Mouse (Mus musculus) hindbrain, embryonic 14.5 days (tissue): Measurements from ENCODE around the gene Map4k5. TPM values are rescaled to one million over a fixed set of nuclear protein-coding genes. Genes with fewer than 3 reads are reported as not detected.

Source experiments
- ATAC-seq: fragments of 200-750 bp; cut with Nextera tagmentation; 2 replicates; pipeline ENCODE4 v1.8.0; 2017; ENCODE audit warnings: moderate number of reproducible peaks, mild to moderate bottlenecking, moderate TSS enrichment, moderate library complexity; ENCODE audit not compliant: low FRiP score
- DNase-seq: peaks from one replicate; pipeline ENCODE4 v3.0.0-alpha.2; 2015; ENCODE audit warnings: low spot score
- H3K27ac ChIP-seq: fragments of 300-500 bp; sonication (generic); 2 replicates; pipeline ENCODE4 v1.5.1; 2014; ENCODE audit warnings: mild to moderate bottlenecking, moderate library complexity
- H3K27me3 ChIP-seq: fragments of 300-500 bp; sonication (generic); 2 replicates; pipeline ENCODE4 v1.6.1; 2014; ENCODE audit warnings: mild to moderate bottlenecking, low read length, mixed read lengths; ENCODE audit not compliant: control insufficient read depth, insufficient read depth
- H3K36me3 ChIP-seq: fragments of 300-500 bp; sonication (generic); replicated peaks from 2 replicates; pipeline ENCODE4 v1.6.1; 2014; ENCODE audit not compliant: control insufficient read depth, insufficient read depth
- H3K4me1 ChIP-seq: fragments of 300-500 bp; sonication (generic); replicated peaks from 2 replicates; pipeline ENCODE4 v1.6.1; 2014; ENCODE audit warnings: antibody characterized with exemption, low read length, mixed read lengths; ENCODE audit not compliant: control insufficient read depth, insufficient read depth
- H3K4me2 ChIP-seq: fragments of 300-500 bp; sonication (generic); replicated peaks from 2 replicates; pipeline ENCODE4 v1.6.1; 2014; ENCODE audit warnings: mild to moderate bottlenecking, moderate library complexity
- H3K4me3 ChIP-seq: fragments of 300-500 bp; sonication (generic); replicated peaks from 2 replicates; pipeline ENCODE4 v1.5.1; 2014; ENCODE audit warnings: mild to moderate bottlenecking, low read length
- H3K9ac ChIP-seq: fragments of 300-500 bp; sonication (generic); 2 replicates; pipeline ENCODE4 v1.6.1; 2014
- H3K9me3 ChIP-seq: fragments of 300-500 bp; sonication (generic); 2 replicates; pipeline ENCODE4 v1.6.1; 2016; ENCODE audit warnings: low read length; ENCODE audit not compliant: control insufficient read depth
- WGBS: fragments of 180-500 bp; shearing (Covaris S2); extraction: QIAGEN DNeasy Blood & Tissue Kit; methylation state at CpG from one replicate; pipeline ENCODE4 v1.1.7; 2014; 5-methylcytosine and 5-hydroxymethylcytosine counted together
- polyA plus RNA-seq: library from polyadenylated mRNA; unstranded; fragments of >200 nt; fragmentation: Nextera tagmentation; extraction: Ambion mirVana; gene quantifications from 2 replicates; pipeline ENCODE4 v1.2.1, GENCODE M21; 2014

Gene Map4k5
- 37.3 and 37.7 TPM in 2 replicates for polyA plus RNA-seq

GRCm38 (mm10) chr12:69892371-69893251, at the start of gene Map4k5, which contains the start of gene Atl1:
Map4k5 (minus strand) TSS chr12:69893200.
Atl1 (plus strand) TSS chr12:69892614.
- Histone ChIP-seq H3K9me3 (no peaks in the 10 kb centered on the region), H3K27ac (peak within 1 kb of the TSS; percentile 97), H3K4me1 (peaks cover 27% of the 10 kb centered on the region), H3K9ac (peak within 1 kb of the TSS; percentile 95), H3K4me3 (peak within 1 kb of the TSS; percentile 93), H3K4me2 (peak within 1 kb of the TSS; percentile 89), H3K36me3 (no peaks in the 10 kb centered on the region), H3K27me3 (no peaks in the 10 kb centered on the region)
- WGBS, result under 1% methylated on average over 114 of the region's 118 CpGs
- ATAC-seq, result peak; percentile 97
- peak; percentile 87 for DNase-seq

- DNase-seq (no peak), ATAC-seq (no peak)
- H3K36me3 ChIP-seq, result peaks cover 57% of the 10 kb centered on the region
- no peak overlapping the region for H3K4me3 ChIP-seq
- H3K27ac ChIP-seq, result no peak overlapping the region
- H3K9ac ChIP-seq, result no peak overlapping the region
- no peaks in the 10 kb centered on the region for H3K27me3 ChIP-seq
- WGBS, result 48% methylated on average over 1 of the region's 1 CpGs
- H3K4me1 ChIP-seq, result no peaks in the 10 kb centered on the region
- H3K4me2 ChIP-seq, result no peak overlapping the region
- H3K9me3 ChIP-seq, result no peaks in the 10 kb centered on the region
Observed at GRCm38 (mm10) chr12:69941655-69942329, 48.8 kb upstream of the Map4k5 start.

- ATAC-seq (no peak), DNase-seq (no peak)
- no peak overlapping the region for H3K9ac ChIP-seq
- no peaks in the 10 kb centered on the region for H3K27me3 ChIP-seq
- H3K27ac ChIP-seq, result no peak overlapping the region
- WGBS, result 73% methylated on average over 2 of the region's 2 CpGs
- H3K4me3 ChIP-seq, result no peak overlapping the region
- H3K9me3 ChIP-seq, result no peaks in the 10 kb centered on the region
- H3K4me2 ChIP-seq, result no peak overlapping the region
- peaks cover 68% of the 10 kb centered on the region for H3K36me3 ChIP-seq
- no peaks in the 10 kb centered on the region for H3K4me1 ChIP-seq
Observed at GRCm38 (mm10) chr12:69939291-69939690, 46.3 kb upstream of the Map4k5 start.

GRCm38 (mm10) chr12:69937731-69938130, 44.7 kb upstream of the Map4k5 start:
- H3K4me1 ChIP-seq, result no peaks in the 10 kb centered on the region
- DNase-seq (no peak), ATAC-seq (no peak)
- no peak overlapping the region for H3K4me2 ChIP-seq
- no peak overlapping the region for H3K9ac ChIP-seq
- WGBS, result 50% methylated on average over 5 of the region's 5 CpGs
- no peaks in the 10 kb centered on the region for H3K9me3 ChIP-seq
- no peaks in the 10 kb centered on the region for H3K27me3 ChIP-seq
- H3K4me3 ChIP-seq, result no peak overlapping the region
- H3K27ac ChIP-seq, result no peak overlapping the region
- peaks cover 75% of the 10 kb centered on the region for H3K36me3 ChIP-seq

- WGBS, result 59% methylated on average over 7 of the region's 7 CpGs
- Histone ChIP-seq H3K27me3 (no peaks in the 10 kb centered on the region), H3K27ac (no peak overlapping the region), H3K4me1 (no peaks in the 10 kb centered on the region), H3K9ac (no peak overlapping the region), H3K36me3 (peaks cover 45% of the 10 kb centered on the region), H3K4me3 (no peak overlapping the region), H3K4me2 (no peak overlapping the region), H3K9me3 (no peaks in the 10 kb centered on the region)
- ATAC-seq, result no peak
- no peak for DNase-seq
Observed at GRCm38 (mm10) chr12:69926716-69927115, 33.7 kb upstream of the Map4k5 start.

- H3K4me3 ChIP-seq, result no peak overlapping the region
- no peaks in the 10 kb centered on the region for H3K4me1 ChIP-seq
- H3K36me3 ChIP-seq, result peaks cover 28% of the 10 kb centered on the region
- H3K27me3 ChIP-seq, result no peaks in the 10 kb centered on the region
- 15% methylated on average over 5 of the region's 5 CpGs for WGBS
- no peaks in the 10 kb centered on the region for H3K9me3 ChIP-seq
- H3K4me2 ChIP-seq, result no peak overlapping the region
- ATAC-seq (no peak), DNase-seq (peak; percentile 67)
- H3K27ac ChIP-seq, result no peak overlapping the region
- H3K9ac ChIP-seq, result no peak overlapping the region
Observed at GRCm38 (mm10) chr12:69924012-69924411, 31.0 kb upstream of the Map4k5 start.

GRCm38 (mm10) chr12:69923603-69924002, 30.6 kb upstream of the Map4k5 start:
- Histone ChIP-seq H3K4me1 (no peaks in the 10 kb centered on the region), H3K27me3 (no peaks in the 10 kb centered on the region), H3K27ac (no peak overlapping the region), H3K9me3 (no peaks in the 10 kb centered on the region), H3K9ac (no peak overlapping the region), H3K4me2 (no peak overlapping the region), H3K4me3 (no peak overlapping the region), H3K36me3 (peaks cover 26% of the 10 kb centered on the region)
- DNase-seq, result no peak
- ATAC-seq, result no peak
- 58% methylated on average over 3 of the region's 3 CpGs for WGBS

GRCm38 (mm10) chr12:69923128-69923527, 30.1 kb upstream of the Map4k5 start:
- Histone ChIP-seq H3K27me3 (no peaks in the 10 kb centered on the region), H3K4me3 (no peak overlapping the region), H3K4me1 (no peaks in the 10 kb centered on the region), H3K4me2 (no peak overlapping the region), H3K9me3 (no peaks in the 10 kb centered on the region), H3K9ac (no peak overlapping the region), H3K27ac (no peak overlapping the region), H3K36me3 (peaks cover 24% of the 10 kb centered on the region)
- 85% methylated on average over 3 of the region's 3 CpGs for WGBS
- DNase-seq (no peak), ATAC-seq (no peak)

- WGBS, result 86% methylated on average over 1 of the region's 1 CpGs
- no peaks in the 10 kb centered on the region for H3K4me1 ChIP-seq
- H3K27me3 ChIP-seq, result no peaks in the 10 kb centered on the region
- no peak overlapping the region for H3K4me2 ChIP-seq
- H3K9ac ChIP-seq, result no peak overlapping the region
- H3K4me3 ChIP-seq, result no peak overlapping the region
- no peak for ATAC-seq
- H3K36me3 ChIP-seq, result peaks cover 15% of the 10 kb centered on the region
- H3K27ac ChIP-seq, result no peak overlapping the region
- no peak for DNase-seq
- no peaks in the 10 kb centered on the region for H3K9me3 ChIP-seq
Observed at GRCm38 (mm10) chr12:69922099-69922498, 29.1 kb upstream of the Map4k5 start.
